12 mouse cellular contexts compared by ENCODE assay signal in genomic region chr11:76358628-76359320, GRCm38 (mm10). TPM values are rescaled to one million over a fixed set of nuclear protein-coding genes. Genes with fewer than 3 reads are reported as not detected.
DNase-seq lines count a peak whose midpoint lies in the region; ATAC-seq and TF ChIP-seq lines count a peak whose summit lies in the region.
"Had no signal": no experiment of that assay in that cellular context is flagged by ENCODE, and none has a peak within 500 bp of the region (broad histone marks: within the 10 kb centered on the region; RNA-seq: fewer than 3 reads in every experiment).

No protein-coding gene starts in this region.

- peak; percentile 39 to 47 for DNase-seq in heart, adult 18-20 months
- no peak for DNase-seq in heart, embryonic 10.5 days (ENCODE audit: low spot score)
- DNase-seq in stomach, postnatal 0 days (ENCODE audit: low spot score), result no peak
- DNase-seq in right cerebral cortex, adult 18-20 months, result no peak
- DNase-seq in liver, embryonic 11.5 days (ENCODE audit: low spot score), result no peak
- DNase-seq: cerebellum, adult 18-20 months had no signal

- H3K4me1 ChIP-seq in heart, embryonic 10.5 days, result peaks cover 75% of the 10 kb centered on the region
- H3K4me1 ChIP-seq in midbrain, embryonic 12.5 days, result peaks cover 60% of the 10 kb centered on the region
- peaks cover 28% of the 10 kb centered on the region for H3K4me1 ChIP-seq in midbrain, embryonic 16.5 days (ENCODE audit: control insufficient read depth, insufficient read depth, low read length)
- H3K4me1 ChIP-seq in hindbrain, embryonic 13.5 days (replicated peaks), result peaks cover 73% of the 10 kb centered on the region
- H3K4me1 ChIP-seq in stomach, postnatal 0 days (replicated peaks; ENCODE audit: control insufficient read depth, insufficient read depth), result peaks cover 7% of the 10 kb centered on the region; the same call in 1 of the 2 replicates
- 0 out of 2 replicates have a peak, but pooled peaks cover 2% of the 10 kb centered on the region for H3K4me1 ChIP-seq in liver, embryonic 11.5 days (replicated peaks; ENCODE audit: control insufficient read depth, insufficient read depth, low read length)

- no peak overlapping the region for H3K4me2 ChIP-seq in midbrain, embryonic 12.5 days (replicated peaks)
- H3K4me2 ChIP-seq in midbrain, embryonic 16.5 days (ENCODE audit: low read length), result no peak overlapping the region
- H3K4me2 ChIP-seq in hindbrain, embryonic 13.5 days, result no peak overlapping the region
- H3K4me2 ChIP-seq in stomach, postnatal 0 days (replicated peaks; ENCODE audit: low read depth), result no peak overlapping the region
- no peak overlapping the region for H3K4me2 ChIP-seq in liver, embryonic 11.5 days
- H3K4me2 ChIP-seq: hindbrain, embryonic 15.5 days; midbrain, embryonic 13.5 days had no signal

- no peak overlapping the region for H3K27ac ChIP-seq in heart, embryonic 10.5 days
- H3K27ac ChIP-seq in midbrain, embryonic 12.5 days (replicated peaks), result peak overlapping the region; percentile 49
- no peak overlapping the region for H3K27ac ChIP-seq in midbrain, embryonic 16.5 days (ENCODE audit: low read length)
- peak overlapping the region; percentile 31 for H3K27ac ChIP-seq in hindbrain, embryonic 13.5 days
- peak overlapping the region; percentile 9; the same call in 1 of the 2 replicates for H3K27ac ChIP-seq in stomach, postnatal 0 days (replicated peaks)
- no peak overlapping the region for H3K27ac ChIP-seq in liver, embryonic 11.5 days (ENCODE audit: low read depth, low read length)

- H3K4me3 ChIP-seq in heart, embryonic 10.5 days, result no peak overlapping the region
- H3K4me3 ChIP-seq in midbrain, embryonic 12.5 days, result no peak overlapping the region
- no peak overlapping the region for H3K4me3 ChIP-seq in midbrain, embryonic 16.5 days (ENCODE audit: low read depth, low read length)
- no peak overlapping the region for H3K4me3 ChIP-seq in hindbrain, embryonic 13.5 days
- H3K4me3 ChIP-seq in stomach, postnatal 0 days (ENCODE audit: low read depth, low read length), result no peak overlapping the region
- H3K4me3 ChIP-seq in liver, embryonic 11.5 days (ENCODE audit: low read depth, low read length), result no peak overlapping the region
- H3K4me3 ChIP-seq: hindbrain, embryonic 15.5 days; midbrain, embryonic 13.5 days had no signal

- H3K9ac ChIP-seq in midbrain, embryonic 12.5 days (replicated peaks), result no peak overlapping the region; the same call in 1 of the 2 replicates
- no peak overlapping the region for H3K9ac ChIP-seq in midbrain, embryonic 16.5 days (ENCODE audit: low read depth, low read length)
- no peak overlapping the region for H3K9ac ChIP-seq in hindbrain, embryonic 13.5 days
- H3K9ac ChIP-seq in stomach, postnatal 0 days (ENCODE audit: low read length), result no peak overlapping the region
- H3K9ac ChIP-seq in liver, embryonic 11.5 days (ENCODE audit: low read depth, low read length), result no peak overlapping the region
- H3K9ac ChIP-seq: hindbrain, embryonic 15.5 days; midbrain, embryonic 13.5 days had no signal

- no peak for TF ChIP-seq CTCF in stomach, postnatal 0 days (IDR thresholded peaks at IDR 0.05; ENCODE audit: low read depth)

- ATAC-seq in midbrain, embryonic 12.5 days (ENCODE audit: low FRiP score, low read depth), result no peak
- no peak for ATAC-seq in midbrain, embryonic 16.5 days
- no peak for ATAC-seq in hindbrain, embryonic 13.5 days (ENCODE audit: low FRiP score)
- ATAC-seq in stomach, postnatal 0 days (ENCODE audit: low FRiP score, low TSS enrichment), result no peak
- ATAC-seq in liver, embryonic 11.5 days (replicated peaks; ENCODE audit: low FRiP score), result no peak
- ATAC-seq: CD4-positive, CD25-positive, alpha-beta regulatory T cell, adult 4 months; midbrain, embryonic 13.5 days had no signal

- no peaks in the 10 kb centered on the region for H3K36me3 ChIP-seq in heart, embryonic 10.5 days
- no peaks in the 10 kb centered on the region for H3K36me3 ChIP-seq in midbrain, embryonic 12.5 days
- H3K36me3 ChIP-seq in midbrain, embryonic 16.5 days (ENCODE audit: control insufficient read depth, insufficient read depth, low read length), result no peaks in the 10 kb centered on the region
- H3K36me3 ChIP-seq in hindbrain, embryonic 13.5 days, result no peaks in the 10 kb centered on the region
- no peaks in the 10 kb centered on the region for H3K36me3 ChIP-seq in stomach, postnatal 0 days (ENCODE audit: control insufficient read depth, insufficient read depth, low read length)
- H3K36me3 ChIP-seq in liver, embryonic 11.5 days (ENCODE audit: control insufficient read depth, insufficient read depth, low read length), result no peaks in the 10 kb centered on the region
- H3K36me3 ChIP-seq: hindbrain, embryonic 15.5 days; midbrain, embryonic 13.5 days had no signal

- no peaks in the 10 kb centered on the region for H3K27me3 ChIP-seq in heart, embryonic 10.5 days (ENCODE audit: insufficient read depth, poor library complexity, severe bottlenecking)
- no peaks in the 10 kb centered on the region for H3K27me3 ChIP-seq in midbrain, embryonic 12.5 days
- no peaks in the 10 kb centered on the region for H3K27me3 ChIP-seq in midbrain, embryonic 16.5 days (ENCODE audit: control insufficient read depth, insufficient read depth, low read depth, low read length)
- no peaks in the 10 kb centered on the region for H3K27me3 ChIP-seq in hindbrain, embryonic 13.5 days
- H3K27me3 ChIP-seq in stomach, postnatal 0 days (ENCODE audit: control insufficient read depth, insufficient read depth, low read length), result no peaks in the 10 kb centered on the region
- no peaks in the 10 kb centered on the region for H3K27me3 ChIP-seq in liver, embryonic 11.5 days (replicated peaks; ENCODE audit: control insufficient read depth, insufficient read depth, low read length)
- H3K27me3 ChIP-seq: hindbrain, embryonic 15.5 days; midbrain, embryonic 13.5 days had no signal

- WGBS in heart, embryonic 10.5 days, result 66% methylated on average over 14 of the region's 14 CpGs
- WGBS in midbrain, embryonic 12.5 days, result 30% methylated on average over 14 of the region's 14 CpGs
- WGBS in midbrain, embryonic 16.5 days, result 22% methylated on average over 14 of the region's 14 CpGs
- 50% methylated on average over 14 of the region's 14 CpGs for WGBS in hindbrain, embryonic 13.5 days
- WGBS in stomach, postnatal 0 days, result 32% methylated on average over 14 of the region's 14 CpGs
- 70% methylated on average over 14 of the region's 14 CpGs for WGBS in liver, embryonic 11.5 days

- H3K9me3 ChIP-seq in heart, embryonic 10.5 days, result no peaks in the 10 kb centered on the region
- no peaks in the 10 kb centered on the region for H3K9me3 ChIP-seq in midbrain, embryonic 12.5 days
- no peaks in the 10 kb centered on the region for H3K9me3 ChIP-seq in midbrain, embryonic 16.5 days (replicated peaks; ENCODE audit: control insufficient read depth, low read length, poor library complexity, severe bottlenecking)
- H3K9me3 ChIP-seq in hindbrain, embryonic 13.5 days, result no peaks in the 10 kb centered on the region
- no peaks in the 10 kb centered on the region for H3K9me3 ChIP-seq in stomach, postnatal 0 days (ENCODE audit: control insufficient read depth, low read length)
- H3K9me3 ChIP-seq in liver, embryonic 11.5 days (ENCODE audit: control insufficient read depth, low read length), result no peaks in the 10 kb centered on the region
- H3K9me3 ChIP-seq: hindbrain, embryonic 15.5 days; midbrain, embryonic 13.5 days had no signal

- TF ChIP-seq EP300 in stomach, postnatal 0 days (optimal IDR thresholded peaks at IDR 0.05), result no peak

RNA-seq across cellular contexts. Expression of gene Nxn, which starts 40.2 kb away (rescaled TPM):
- 10 to 100 TPM; 13.5 to 17.8 TPM for total RNA-seq in heart, adult 18-20 months (2021)
- polyA plus RNA-seq in heart, embryonic 10.5 days (2016; fragmentation: Nextera tagmentation; extraction: Ambion mirVana), result 27.9 and 34.5 TPM in 2 replicates
- polyA plus RNA-seq in midbrain, embryonic 12.5 days (2016; fragmentation: Nextera tagmentation; extraction: Ambion mirVana), result 56.9 and 69.4 TPM in 2 replicates
- polyA plus RNA-seq in midbrain, embryonic 16.5 days (2015; fragmentation: Nextera tagmentation; extraction: Ambion mirVana), result 16.3 and 17.4 TPM in 2 replicates
- polyA plus RNA-seq in hindbrain, embryonic 13.5 days (2015; fragmentation: Nextera tagmentation; extraction: Ambion mirVana), result 30.4 and 35.6 TPM in 2 replicates
- polyA plus RNA-seq in stomach, postnatal 0 days (2015; fragmentation: Nextera tagmentation; extraction: Ambion mirVana), result 22.4 and 24.0 TPM in 2 replicates
- 11.8 and 12.0 TPM in 2 replicates for polyA plus RNA-seq in liver, embryonic 11.5 days (2014; fragmentation: Nextera tagmentation; extraction: Ambion mirVana)

RNA-seq across cellular contexts. Expression of gene Timm22, which starts 48.0 kb away (rescaled TPM):
- total RNA-seq in heart, adult 18-20 months (2021), result 10 to 100 TPM; 44.0 to 51.4 TPM
- 120 and 129 TPM in 2 replicates for polyA plus RNA-seq in heart, embryonic 10.5 days (2016; fragmentation: Nextera tagmentation; extraction: Ambion mirVana)
- polyA plus RNA-seq in midbrain, embryonic 12.5 days (2016; fragmentation: Nextera tagmentation; extraction: Ambion mirVana), result 98.8 and 113 TPM in 2 replicates
- 95.9 and 105 TPM in 2 replicates for polyA plus RNA-seq in midbrain, embryonic 16.5 days (2015; fragmentation: Nextera tagmentation; extraction: Ambion mirVana)
- 116 and 119 TPM in 2 replicates for polyA plus RNA-seq in hindbrain, embryonic 13.5 days (2015; fragmentation: Nextera tagmentation; extraction: Ambion mirVana)
- polyA plus RNA-seq in stomach, postnatal 0 days (2015; fragmentation: Nextera tagmentation; extraction: Ambion mirVana), result 75.7 and 82.1 TPM in 2 replicates
- polyA plus RNA-seq in liver, embryonic 11.5 days (2014; fragmentation: Nextera tagmentation; extraction: Ambion mirVana), result 91.2 and 91.9 TPM in 2 replicates

Comparison
In these comparisons a context has a peak if more than half of its experiments do, and no peak if none do; other contexts are left out.
1. DNase-seq: peak in heart, adult 18-20 months (2 of 2); none in heart, embryonic 10.5 days (single experiment), stomach, postnatal 0 days (single experiment), right cerebral cortex, adult 18-20 months (single experiment) and liver, embryonic 11.5 days (single experiment).
2. H3K27ac ChIP-seq: peak in midbrain, embryonic 12.5 days (single experiment), hindbrain, embryonic 13.5 days (single experiment) and stomach, postnatal 0 days (single experiment); none in heart, embryonic 10.5 days (single experiment), midbrain, embryonic 16.5 days (single experiment) and liver, embryonic 11.5 days (single experiment).